In genomic region chr11:118427986-118428385, GRCm38 (mm10) we compare ENCODE assay signal across 8 mouse cellular contexts. TPM values are rescaled to one million over a fixed set of nuclear protein-coding genes. Genes with fewer than 3 reads are reported as not detected.
A peak's percentile ranks its signal among the peaks of the same experiment; 100 is the strongest.
DNase-seq lines count a peak whose midpoint lies in the region; ATAC-seq and TF ChIP-seq lines count a peak whose summit lies in the region.

TSS of gene C1qtnf1 (plus strand) at chr11:118428203.

- H3K27ac ChIP-seq in cortical plate, adult 2 months (ENCODE audit: insufficient read depth, low read length), result no peak within 1 kb of the TSS
- peak within 1 kb of the TSS; percentile 58 for H3K27ac ChIP-seq in heart, embryonic 12.5 days (ENCODE audit: poor library complexity, severe bottlenecking)
- H3K27ac ChIP-seq in limb, embryonic 15.5 days, result peak within 1 kb of the TSS; percentile 73
- H3K27ac ChIP-seq in thymus, adult 2 months (ENCODE audit: control insufficient read depth, insufficient read depth, low read length), result no peak within 1 kb of the TSS

- H3K9ac ChIP-seq in heart, embryonic 12.5 days, result peak within 1 kb of the TSS; percentile 58; the same call in 1 of the 2 replicates
- peak within 1 kb of the TSS; percentile 42 for H3K9ac ChIP-seq in limb, embryonic 15.5 days

- no peak for DNase-seq in lung, adult 2 months
- no peak for DNase-seq in lung, postnatal 14 days
- DNase-seq in thymus, adult 2 months, result peak; percentile 49
- no peak for DNase-seq in ovary, postnatal 14 days (ENCODE audit: low spot score)
- no peak for DNase-seq in cerebellum, adult 8-10 months

- no peaks in the 10 kb centered on the region; the same call in 1 of the 2 replicates for H3K27me3 ChIP-seq in heart, embryonic 12.5 days (replicated peaks)
- no peaks in the 10 kb centered on the region for H3K27me3 ChIP-seq in limb, embryonic 15.5 days
- H3K27me3 ChIP-seq in thymus, adult 2 months (ENCODE audit: control insufficient read depth, insufficient read depth, low read length), result no peaks in the 10 kb centered on the region

- H3K9me3 ChIP-seq in heart, embryonic 12.5 days (replicated peaks), result no peaks in the 10 kb centered on the region
- H3K9me3 ChIP-seq in limb, embryonic 15.5 days, result no peaks in the 10 kb centered on the region

- H3K36me3 ChIP-seq in heart, embryonic 12.5 days, result no peaks in the 10 kb centered on the region
- no peaks in the 10 kb centered on the region for H3K36me3 ChIP-seq in limb, embryonic 15.5 days
- H3K36me3 ChIP-seq in thymus, adult 2 months (ENCODE audit: control insufficient read depth, insufficient read depth, low read length), result no peaks in the 10 kb centered on the region

- peak within 1 kb of the TSS; percentile 61 for H3K4me2 ChIP-seq in heart, embryonic 12.5 days
- peak within 1 kb of the TSS; percentile 66 for H3K4me2 ChIP-seq in limb, embryonic 15.5 days

- peaks cover 13% of the 10 kb centered on the region for H3K4me1 ChIP-seq in lung, adult 2 months (ENCODE audit: control insufficient read depth, insufficient read depth, low read length)
- no peaks in the 10 kb centered on the region; the same call in 1 of the 2 replicates for H3K4me1 ChIP-seq in cortical plate, adult 2 months (ENCODE audit: control insufficient read depth, insufficient read depth, low read length)
- H3K4me1 ChIP-seq in heart, embryonic 12.5 days (replicated peaks), result peaks cover 72% of the 10 kb centered on the region
- peaks cover 78% of the 10 kb centered on the region for H3K4me1 ChIP-seq in limb, embryonic 15.5 days
- peaks cover 29% of the 10 kb centered on the region for H3K4me1 ChIP-seq in thymus, adult 2 months (replicated peaks; ENCODE audit: control insufficient read depth, insufficient read depth, low read length)

- ATAC-seq in heart, embryonic 12.5 days (ENCODE audit: insufficient number of reproducible peaks, low FRiP score), result no peak
- no peak for ATAC-seq in limb, embryonic 15.5 days (ENCODE audit: insufficient number of reproducible peaks, low FRiP score, low TSS enrichment, low read depth)

- no peak for TF ChIP-seq POLR2A in lung, adult 2 months (IDR thresholded peaks at IDR 0.05; ENCODE audit: borderline replicate concordance, extremely low read depth, low read depth, low read length)
- no peak for TF ChIP-seq POLR2A in cortical plate, adult 2 months (IDR thresholded peaks at IDR 0.05; ENCODE audit: extremely low read depth, insufficient read depth, low read length)
- TF ChIP-seq POLR2A in thymus, adult 2 months (IDR thresholded peaks at IDR 0.05; ENCODE audit: control insufficient read depth, extremely low read depth, insufficient read depth, low read length, poor library complexity), result no peak

- TF ChIP-seq CTCF in lung, adult 2 months (IDR thresholded peaks at IDR 0.05; ENCODE audit: insufficient read depth, low read length), result no peak
- no peak for TF ChIP-seq CTCF in cortical plate, adult 2 months (IDR thresholded peaks at IDR 0.05; ENCODE audit: extremely low read depth, insufficient read depth, low read length)
- TF ChIP-seq CTCF in thymus, adult 2 months (IDR thresholded peaks at IDR 0.05; ENCODE audit: borderline replicate concordance, control insufficient read depth, extremely low read depth, insufficient read depth, low read length, poor library complexity), result no peak

- WGBS in lung, adult 2 months, result under 1% methylated on average over 8 of the region's 8 CpGs
- WGBS in heart, embryonic 12.5 days, result 2% methylated on average over 8 of the region's 8 CpGs
- 2% methylated on average over 8 of the region's 8 CpGs for WGBS in limb, embryonic 15.5 days
- WGBS in thymus, adult 2 months, result 0% methylated on average over 8 of the region's 8 CpGs

- H3K4me3 ChIP-seq in lung, adult 2 months (replicated peaks; ENCODE audit: extremely low read depth, low read depth, low read length), result peak within 1 kb of the TSS; percentile 22
- peak within 1 kb of the TSS; percentile 1; the same call in 1 of the 2 replicates for H3K4me3 ChIP-seq in cortical plate, adult 2 months (ENCODE audit: insufficient read depth, low read length)
- peak within 1 kb of the TSS; percentile 31 for H3K4me3 ChIP-seq in heart, embryonic 12.5 days
- peak within 1 kb of the TSS; percentile 45 for H3K4me3 ChIP-seq in limb, embryonic 15.5 days
- H3K4me3 ChIP-seq in thymus, adult 2 months (ENCODE audit: control insufficient read depth, insufficient read depth, low read length), result no peak within 1 kb of the TSS

RNA-seq across cellular contexts. Expression of gene C1qtnf1, which starts in this region (rescaled TPM):
- 17.9 and 21.8 TPM in 2 replicates for polyA plus RNA-seq in lung, adult 2 months (2012; rRNA removed)
- 3.0 and 3.4 TPM in 2 replicates for polyA plus RNA-seq in cortical plate, adult 2 months (2012; rRNA removed)
- 4.9 and 5.5 TPM in 2 replicates for polyA plus RNA-seq in heart, embryonic 12.5 days (2016; fragmentation: Nextera tagmentation; extraction: Ambion mirVana)
- polyA plus RNA-seq in limb, embryonic 15.5 days (2015; fragmentation: Nextera tagmentation; extraction: Ambion mirVana), result 12.1 and 14.8 TPM in 2 replicates
- 8.4 and 10.6 TPM in 2 replicates for polyA plus RNA-seq in thymus, adult 2 months (2012; rRNA removed)

Comparison
In these comparisons a context has a peak if more than half of its experiments do, and no peak if none do; other contexts are left out.
1. H3K27ac ChIP-seq: peak in heart, embryonic 12.5 days (single experiment) and limb, embryonic 15.5 days (single experiment); none in cortical plate, adult 2 months (single experiment) and thymus, adult 2 months (single experiment).